Mouse (Mus musculus) cerebellum, adult 2 months (tissue): ENCODE measurements around the gene Plekhh2.

ENCODE experiments used
- CTCF ChIP-seq: fragments of 200-500 bp; IDR thresholded peaks from 2 replicates; pipeline ENCODE4 v1.5.1; 2011; ENCODE audit warnings: low read depth, mild to moderate bottlenecking, control low read depth, low read length, moderate library complexity, borderline replicate concordance; ENCODE audit not compliant: insufficient read depth
- POLR2A ChIP-seq: fragments of 200-500 bp; IDR thresholded peaks from 2 replicates; pipeline ENCODE4 v1.6.1; 2011; ENCODE audit warnings: low read length, control low read depth, borderline replicate concordance; ENCODE audit not compliant: insufficient read depth

GRCm38 (mm10) chr17:84596015-84596441, 84.3 kb downstream of the Plekhh2 start:
- TF ChIP-seq CTCF (no peak), POLR2A (no peak)
